Mouse (Mus musculus) limb, embryonic 12.5 days (tissue): Measurements from ENCODE around the gene Gm48552. TPM values are rescaled to one million over a fixed set of nuclear protein-coding genes. Genes with fewer than 3 reads are reported as not detected.

Source experiments
- ATAC-seq: fragments of 200-750 bp; cut with Nextera tagmentation; 2 replicates; pipeline ENCODE4 v1.8.0; 2017; ENCODE audit warnings: low read depth, moderate TSS enrichment; ENCODE audit not compliant: insufficient number of reproducible peaks, insufficient read depth, low FRiP score, low TSS enrichment
- H3K27ac ChIP-seq: fragments of 300-500 bp; sonication (generic); 2 replicates; pipeline ENCODE4 v1.5.1; 2016; ENCODE audit warnings: mild to moderate bottlenecking, moderate library complexity
- H3K27me3 ChIP-seq: fragments of 300-500 bp; sonication (generic); 2 replicates; pipeline ENCODE4 v1.6.1; 2016; ENCODE audit warnings: mild to moderate bottlenecking, moderate library complexity
- H3K36me3 ChIP-seq: fragments of 300-500 bp; sonication (generic); 2 replicates; pipeline ENCODE4 v1.6.1; 2016; ENCODE audit warnings: mild to moderate bottlenecking, moderate library complexity
- H3K4me1 ChIP-seq: fragments of 300-500 bp; sonication (generic); replicated peaks from 2 replicates; pipeline ENCODE4 v1.6.1; 2016
- H3K4me2 ChIP-seq: fragments of 300-500 bp; sonication (generic); 2 replicates; pipeline ENCODE4 v1.6.1; 2016; ENCODE audit warnings: mild to moderate bottlenecking, moderate library complexity
- H3K4me3 ChIP-seq: fragments of 300-500 bp; sonication (generic); replicated peaks from 2 replicates; pipeline ENCODE4 v1.5.1; 2016; ENCODE audit warnings: mild to moderate bottlenecking
- H3K9ac ChIP-seq: fragments of 300-500 bp; sonication (generic); replicated peaks from 2 replicates; pipeline ENCODE4 v1.6.1; 2016; ENCODE audit warnings: mild to moderate bottlenecking, moderate library complexity
- H3K9me3 ChIP-seq: fragments of 300-500 bp; sonication (generic); 2 replicates; pipeline ENCODE4 v1.6.1; 2016; ENCODE audit warnings: mild to moderate bottlenecking, moderate library complexity
- WGBS: fragments of 180-500 bp; shearing (Covaris S2); methylation state at CpG from one replicate; pipeline ENCODE4 v1.1.7; 2016; 5-methylcytosine and 5-hydroxymethylcytosine counted together
- polyA plus RNA-seq: library from polyadenylated mRNA; unstranded; fragments of >200 nt; fragmentation: Nextera tagmentation; extraction: Ambion mirVana; gene quantifications from 2 replicates; pipeline ENCODE4 v1.2.1, GENCODE M21; 2016

Gm48552 gene
- polyA plus RNA-seq, 1 experiment from 2014 or later: 3.1 TPM

DNA sequence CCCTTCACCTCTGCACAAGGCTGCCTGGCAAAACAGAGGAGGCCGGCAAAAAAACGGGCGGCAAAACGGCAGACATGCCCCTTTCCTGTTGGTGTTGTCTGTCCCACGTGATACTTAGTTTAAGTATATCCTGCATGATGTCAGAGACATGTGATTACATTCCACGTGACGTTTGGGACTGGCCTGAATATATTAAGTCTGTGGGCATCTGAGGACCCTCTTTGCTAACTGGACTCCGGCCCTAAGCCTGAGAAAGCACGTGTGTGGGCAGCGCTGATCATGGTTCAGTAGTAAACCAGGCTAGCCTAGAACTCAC lies 12.4 kb downstream of the Gm48552 start:
- Histone ChIP-seq H3K4me1 (peaks cover 67% of the 10 kb centered on the region), H3K4me2 (peak overlapping the region; percentile 50; the same call in 1 of the 2 replicates)

DNA sequence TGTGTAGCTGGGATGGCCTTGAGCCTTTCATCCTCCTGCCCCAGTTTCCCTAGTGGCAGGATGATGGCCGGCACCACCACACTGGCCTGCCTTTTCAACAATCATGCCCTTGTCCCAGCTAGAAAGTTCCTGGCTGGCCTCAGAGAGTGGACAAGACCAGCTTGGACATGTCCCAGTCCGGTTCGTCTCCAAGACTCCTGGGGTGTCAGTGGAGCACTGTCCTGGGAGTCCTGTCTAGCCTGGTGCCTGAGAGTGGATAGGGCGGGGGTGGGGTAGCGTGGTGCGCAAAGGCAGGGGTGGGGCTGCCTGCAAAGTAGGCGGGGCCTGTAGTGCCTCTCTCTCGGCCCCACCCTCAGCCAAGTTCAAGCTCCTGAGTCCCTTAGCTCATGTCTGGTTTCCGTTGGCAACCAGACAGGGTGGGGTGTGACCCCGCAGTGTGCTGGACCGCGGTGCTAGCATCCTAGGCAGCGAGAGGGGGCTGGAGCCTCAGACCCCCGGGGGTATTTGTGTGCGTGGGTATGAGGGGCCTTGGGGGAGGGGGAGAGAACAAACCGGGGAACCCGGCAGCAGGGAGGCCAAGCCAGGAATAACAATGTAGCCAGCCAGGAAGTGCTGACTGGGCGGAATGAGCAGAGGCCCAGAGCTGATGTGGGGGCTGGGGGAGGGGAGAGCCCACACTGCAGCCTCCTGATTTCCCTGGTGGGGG lies 12.9 kb downstream of the Gm48552 start:
- 0 out of 2 replicates have a peak overlapping the region, but pooled peaks have one; percentile 31 for H3K9ac ChIP-seq
- H3K36me3 ChIP-seq: peaks cover 60% of the 10 kb centered on the region
- H3K9me3 ChIP-seq: no peaks in the 10 kb centered on the region
- ATAC-seq: peak; percentile 74
- H3K27me3 ChIP-seq: peaks cover 40% of the 10 kb centered on the region
- peak overlapping the region; percentile 94 for H3K27ac ChIP-seq
- peaks cover 69% of the 10 kb centered on the region for H3K4me1 ChIP-seq
- H3K4me3 ChIP-seq: peak overlapping the region; percentile 17; the same call in 1 of the 2 replicates
- peak overlapping the region; percentile 50 for H3K4me2 ChIP-seq
- WGBS: 6% methylated on average over 18 of the region's 18 CpGs

More for the DNA sequence above, 12.4 kb downstream of the Gm48552 start:
- no peaks in the 10 kb centered on the region for H3K9me3 ChIP-seq
- peak overlapping the region; percentile 94 for H3K27ac ChIP-seq
- peaks cover 35% of the 10 kb centered on the region for H3K27me3 ChIP-seq
- no peak overlapping the region for H3K4me3 ChIP-seq
- peak; percentile 3; the same call in 1 of the 2 replicates for ATAC-seq
- no peak overlapping the region for H3K9ac ChIP-seq
- WGBS: 23% methylated on average over 10 of the region's 10 CpGs
- peaks cover 55% of the 10 kb centered on the region for H3K36me3 ChIP-seq

DNA sequence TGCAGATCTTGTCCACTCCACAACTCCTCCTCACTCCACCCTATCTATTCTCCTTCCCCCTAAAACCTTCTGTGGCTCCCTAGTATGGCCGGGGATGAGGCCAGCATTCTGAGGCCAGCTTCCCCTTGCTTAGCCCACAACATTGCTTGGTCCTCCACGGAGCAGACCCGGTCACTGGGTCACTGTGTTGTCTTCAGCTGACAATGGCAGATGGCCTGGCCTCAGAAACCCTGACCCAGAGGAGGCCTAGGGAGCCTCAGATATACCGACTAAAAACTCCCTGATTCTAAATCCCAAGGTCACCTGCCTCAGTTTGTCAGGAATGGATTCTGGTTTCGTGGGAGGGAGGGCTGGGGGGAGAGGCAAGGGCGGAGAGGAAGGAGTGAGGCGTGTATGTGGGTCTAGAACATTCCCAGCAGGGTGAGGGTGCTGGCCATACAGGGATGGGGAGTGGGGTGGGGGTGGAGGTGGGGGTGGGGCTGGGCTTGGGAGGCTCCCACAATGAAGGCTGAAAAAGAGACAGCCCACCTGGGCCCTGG lies 13.5 kb downstream of the Gm48552 start:
- Histone ChIP-seq H3K4me1 (peaks cover 71% of the 10 kb centered on the region), H3K9ac (0 out of 2 replicates have a peak overlapping the region, but pooled peaks have one; percentile 31), H3K27me3 (peaks cover 46% of the 10 kb centered on the region), H3K4me2 (peak overlapping the region; percentile 50), H3K27ac (peak overlapping the region; percentile 94), H3K9me3 (no peaks in the 10 kb centered on the region), H3K36me3 (peaks cover 62% of the 10 kb centered on the region), H3K4me3 (peak overlapping the region; percentile 17; the same call in 1 of the 2 replicates)
- ATAC-seq: peak; percentile 7; the same call in 1 of the 2 replicates
- 21% methylated on average over 7 of the region's 7 CpGs for WGBS

DNA sequence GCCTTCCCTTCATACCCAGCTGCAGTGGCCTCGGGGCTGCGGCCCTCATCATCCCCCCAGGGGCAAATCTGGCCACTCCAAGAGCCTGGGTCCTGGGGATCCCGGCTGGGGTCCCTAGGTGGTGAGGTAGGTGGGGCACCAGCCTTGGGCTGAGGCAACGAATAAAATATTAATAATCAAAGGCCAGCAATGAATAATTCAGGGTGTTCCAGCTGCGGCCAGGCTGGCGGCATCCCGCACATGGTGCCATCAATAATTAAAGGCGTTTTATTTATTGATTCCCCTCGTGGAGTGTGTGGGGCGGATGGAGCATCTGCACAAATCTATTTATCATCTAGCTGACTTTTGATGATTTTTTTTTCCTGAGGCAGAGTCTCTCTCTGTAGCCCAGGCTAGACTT lies 14.7 kb downstream of the Gm48552 start:
- Histone ChIP-seq H3K9me3 (no peaks in the 10 kb centered on the region), H3K4me2 (peak overlapping the region; percentile 50; the same call in 1 of the 2 replicates), H3K4me3 (no peak overlapping the region), H3K27ac (peak overlapping the region; percentile 94), H3K27me3 (peaks cover 59% of the 10 kb centered on the region), H3K9ac (peak overlapping the region; percentile 40; the same call in 1 of the 2 replicates), H3K36me3 (peaks cover 57% of the 10 kb centered on the region), H3K4me1 (peaks cover 84% of the 10 kb centered on the region)
- WGBS: 54% methylated on average over 10 of the region's 10 CpGs
- ATAC-seq: no peak

DNA sequence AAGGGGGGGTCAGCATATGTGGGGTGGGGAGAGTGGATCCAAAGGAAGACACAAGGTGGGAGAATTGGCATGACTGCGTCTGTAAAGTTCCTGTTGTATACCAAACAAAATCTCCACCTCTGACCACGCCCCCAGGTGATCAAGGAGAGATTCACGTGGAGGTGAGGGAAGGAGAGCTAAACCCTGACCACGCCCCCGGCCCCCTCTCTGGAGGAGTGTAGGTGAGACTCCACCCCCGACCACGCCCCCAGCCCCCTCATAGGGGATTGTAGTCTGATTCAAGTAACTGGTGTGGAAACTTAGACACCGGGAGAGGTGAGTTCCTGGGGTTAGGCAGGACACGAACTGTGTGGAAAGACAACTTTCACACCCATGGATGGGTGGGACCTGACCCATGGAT lies 15.3 kb downstream of the Gm48552 start:
- 15% methylated on average over 9 of the region's 9 CpGs for WGBS
- H3K27me3 ChIP-seq: peaks cover 61% of the 10 kb centered on the region
- H3K9me3 ChIP-seq: no peaks in the 10 kb centered on the region
- H3K4me1 ChIP-seq: peaks cover 89% of the 10 kb centered on the region
- H3K36me3 ChIP-seq: peaks cover 54% of the 10 kb centered on the region
- H3K27ac ChIP-seq: no peak overlapping the region
- H3K4me3 ChIP-seq: no peak overlapping the region
- no peak for ATAC-seq
- H3K9ac ChIP-seq: no peak overlapping the region
- no peak overlapping the region for H3K4me2 ChIP-seq

DNA sequence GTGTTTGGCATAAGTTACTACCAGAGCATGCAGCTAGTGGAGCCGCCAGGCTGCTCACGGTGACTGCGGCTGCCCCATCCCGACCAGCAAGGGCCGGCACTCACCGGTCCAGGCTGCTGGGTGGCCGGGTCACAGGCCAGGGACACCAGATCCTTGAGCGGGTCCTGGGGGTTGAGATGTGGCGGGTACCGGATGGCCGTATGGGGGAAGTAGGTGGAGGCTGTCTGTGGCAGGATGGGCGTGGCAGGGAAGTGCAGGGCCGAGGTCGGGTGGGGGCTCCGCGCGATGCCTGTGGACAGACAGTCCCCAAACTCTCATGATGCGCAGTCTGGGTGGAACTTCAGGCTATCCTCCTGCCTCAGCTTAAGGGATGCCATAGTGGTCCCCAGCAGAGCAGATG lies 15.9 kb downstream of the Gm48552 start:
- ATAC-seq: no peak
- H3K9ac ChIP-seq: no peak overlapping the region
- no peaks in the 10 kb centered on the region for H3K9me3 ChIP-seq
- peaks cover 48% of the 10 kb centered on the region for H3K36me3 ChIP-seq
- H3K4me2 ChIP-seq: no peak overlapping the region
- peaks cover 91% of the 10 kb centered on the region for H3K4me1 ChIP-seq
- WGBS: 62% methylated on average over 18 of the region's 18 CpGs
- H3K4me3 ChIP-seq: no peak overlapping the region
- peak overlapping the region; percentile 35; the same call in 1 of the 2 replicates for H3K27ac ChIP-seq
- H3K27me3 ChIP-seq: peaks cover 60% of the 10 kb centered on the region

DNA sequence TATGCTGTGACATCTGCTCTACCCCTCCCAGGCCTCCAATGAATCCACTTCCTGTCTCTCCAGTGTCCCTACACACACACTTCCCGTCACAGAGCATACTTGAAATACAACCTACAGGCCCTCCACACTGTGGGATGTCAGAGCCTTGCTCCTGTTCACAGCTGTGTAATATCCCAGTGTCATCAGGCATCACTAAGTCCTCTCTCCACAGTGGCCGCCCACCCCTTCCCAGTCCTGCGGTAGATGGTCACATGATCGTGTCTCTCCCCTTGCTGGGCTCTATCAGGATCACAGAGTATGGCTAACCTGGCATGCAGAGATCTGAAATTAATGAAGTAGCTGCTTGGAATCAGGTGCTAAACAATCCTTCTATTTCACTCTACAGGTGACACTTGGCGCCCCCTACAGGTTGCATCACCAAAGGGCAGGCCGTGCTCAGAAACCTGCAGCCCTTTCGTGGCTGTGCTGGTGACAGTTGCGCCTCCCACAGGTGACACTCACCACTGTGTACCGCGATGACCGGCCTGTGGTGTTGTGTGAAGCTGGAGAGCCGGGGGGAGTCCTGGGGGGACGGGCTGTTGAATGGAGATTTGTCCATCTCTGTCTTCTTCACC lies 16.9 kb downstream of the Gm48552 start:
- Histone ChIP-seq H3K27ac (0 out of 2 replicates have a peak overlapping the region, but pooled peaks have one; percentile 17), H3K36me3 (peaks cover 40% of the 10 kb centered on the region), H3K4me3 (no peak overlapping the region), H3K4me2 (no peak overlapping the region), H3K27me3 (peaks cover 50% of the 10 kb centered on the region), H3K9me3 (no peaks in the 10 kb centered on the region), H3K4me1 (peaks cover 91% of the 10 kb centered on the region), H3K9ac (no peak overlapping the region)
- 44% methylated on average over 13 of the region's 13 CpGs for WGBS
- no peak for ATAC-seq

DNA sequence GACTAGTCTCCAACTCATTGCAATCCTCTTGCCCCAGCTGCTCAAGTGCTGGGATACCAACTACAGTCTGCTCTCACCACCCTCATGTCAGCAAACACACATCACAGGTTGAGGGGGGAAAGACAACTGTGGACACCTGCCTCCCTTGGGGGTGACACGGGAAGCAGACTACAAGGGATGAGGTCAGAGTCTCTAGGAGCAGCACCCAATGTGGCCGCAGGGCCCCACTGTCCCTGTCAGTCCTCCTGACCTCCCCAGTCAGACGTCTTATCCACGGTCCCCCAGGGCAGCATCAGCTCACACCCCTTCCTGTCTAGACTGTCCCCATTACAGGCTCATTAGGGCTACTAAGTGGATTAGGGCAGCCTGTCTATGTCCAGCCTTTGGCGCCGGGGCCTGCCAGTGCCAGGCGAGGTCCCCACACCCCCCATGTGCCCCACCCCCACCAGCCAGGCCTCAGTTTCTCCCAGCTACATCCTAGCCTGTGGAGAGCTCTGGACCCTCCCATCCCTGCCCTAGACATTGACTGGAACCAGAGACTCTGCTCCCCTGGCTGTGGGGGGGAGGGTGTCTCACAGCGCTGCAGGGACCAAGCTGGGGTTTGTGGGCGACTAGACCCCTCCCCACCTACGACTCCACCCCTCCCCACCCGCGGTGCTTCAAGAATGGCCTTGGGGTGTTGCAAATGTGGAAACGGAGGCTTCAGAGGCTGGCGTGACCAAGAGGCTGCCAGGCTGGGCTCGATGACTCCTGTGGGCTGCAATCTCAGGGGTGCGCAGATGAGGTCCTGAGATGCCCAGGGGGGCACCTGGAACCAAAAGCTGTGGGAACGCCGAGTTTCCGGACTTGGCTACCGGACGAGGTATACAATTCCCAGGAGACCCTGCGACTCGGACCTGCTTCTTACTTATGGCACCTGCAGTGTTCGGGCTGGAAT lies 18.0 kb downstream of the Gm48552 start:
- no peak for ATAC-seq
- Histone ChIP-seq H3K27me3 (peaks cover 48% of the 10 kb centered on the region), H3K4me3 (peak overlapping the region; percentile 22), H3K4me1 (peaks cover 90% of the 10 kb centered on the region), H3K9ac (peak overlapping the region; percentile 34; the same call in 1 of the 2 replicates), H3K36me3 (peaks cover 45% of the 10 kb centered on the region), H3K9me3 (no peaks in the 10 kb centered on the region), H3K27ac (0 out of 2 replicates have a peak overlapping the region, but pooled peaks have one; percentile 17), H3K4me2 (peak overlapping the region; percentile 48)
- 16% methylated on average over 24 of the region's 24 CpGs for WGBS

DNA sequence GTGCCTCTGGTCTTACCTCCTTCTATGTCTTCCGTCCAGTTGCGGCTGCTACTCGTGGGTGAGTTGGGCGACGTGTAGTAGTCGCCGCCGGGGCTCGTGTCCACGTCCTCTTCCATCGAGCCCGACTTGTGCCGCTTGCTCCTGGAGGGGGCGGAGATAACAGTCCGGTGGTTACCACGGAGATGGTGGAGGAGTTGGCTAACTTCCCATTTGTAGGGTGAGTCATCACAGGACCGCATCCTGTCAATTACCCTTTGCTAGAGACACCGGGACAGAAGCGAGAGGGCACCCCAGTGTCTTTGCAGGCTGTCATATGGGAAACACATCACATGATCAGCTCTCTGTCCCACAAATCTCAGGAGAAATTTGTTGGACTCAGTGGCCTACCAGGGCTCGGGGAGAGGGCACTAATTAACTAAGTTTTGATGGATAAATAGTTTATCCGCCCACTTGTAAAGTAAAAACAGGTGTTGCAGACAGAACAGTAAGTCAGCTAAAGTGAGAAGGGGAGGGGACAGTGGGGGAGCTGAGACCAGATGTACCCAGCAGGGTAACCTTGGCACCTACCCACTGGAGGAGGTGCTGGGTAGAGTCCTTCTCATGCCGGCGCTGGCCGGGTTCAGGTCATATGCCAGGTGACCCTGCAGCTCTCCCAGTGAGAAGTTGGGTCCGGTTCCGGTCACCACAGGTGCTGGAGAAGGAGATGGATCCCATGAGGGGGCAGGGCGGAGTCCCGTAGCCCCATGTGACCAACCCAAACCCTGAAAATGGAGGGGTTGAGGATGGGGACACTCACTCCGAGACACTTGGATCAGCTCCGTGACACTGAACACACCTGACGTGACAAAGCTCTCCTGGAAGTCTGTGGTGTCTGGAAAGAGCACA lies 19.0 kb downstream of the Gm48552 start:
- WGBS: 15% methylated on average over 31 of the region's 31 CpGs
- Histone ChIP-seq H3K4me1 (peaks cover 90% of the 10 kb centered on the region), H3K27ac (peak overlapping the region; percentile 56; the same call in 1 of the 2 replicates)

DNA sequence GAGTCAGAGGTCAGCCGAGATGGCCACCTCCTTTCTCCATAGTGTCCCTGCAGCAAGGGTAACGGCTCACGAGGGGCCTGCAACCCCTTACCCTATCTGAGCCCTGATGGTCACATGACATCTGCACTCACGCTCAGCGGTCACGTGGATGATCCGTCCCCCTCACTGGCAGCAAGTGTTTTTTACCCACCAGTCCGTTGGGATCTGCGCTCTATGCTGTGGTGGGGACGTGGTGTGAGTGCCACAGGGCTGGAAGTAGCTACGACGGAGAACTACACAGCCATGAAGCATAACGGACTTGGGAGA lies 19.6 kb downstream of the Gm48552 start:
- Histone ChIP-seq H3K4me1 (peaks cover 89% of the 10 kb centered on the region), H3K36me3 (peaks cover 46% of the 10 kb centered on the region), H3K4me3 (no peak overlapping the region), H3K27me3 (peaks cover 48% of the 10 kb centered on the region), H3K27ac (peak overlapping the region; percentile 56; the same call in 1 of the 2 replicates), H3K9ac (no peak overlapping the region), H3K9me3 (no peaks in the 10 kb centered on the region), H3K4me2 (no peak overlapping the region)
- 40% methylated on average over 13 of the region's 13 CpGs for WGBS
- no peak for ATAC-seq

More for the DNA sequence above, 19.0 kb downstream of the Gm48552 start:
- ATAC-seq: no peak
- H3K27me3 ChIP-seq: peaks cover 48% of the 10 kb centered on the region
- peak overlapping the region; percentile 34; the same call in 1 of the 2 replicates for H3K9ac ChIP-seq
- H3K4me3 ChIP-seq: peak overlapping the region; percentile 22
- peak overlapping the region; percentile 48 for H3K4me2 ChIP-seq
- H3K36me3 ChIP-seq: peaks cover 46% of the 10 kb centered on the region
- no peaks in the 10 kb centered on the region for H3K9me3 ChIP-seq
